Mouse (Mus musculus) hindbrain, embryonic 15.5 days (tissue): ENCODE measurements at regions not wholly inside any gene's neighbourhood (a gene's known extent, or its start where the extent isn't known, plus 50 kb on each side); places are given as distances from the start of the nearest gene placed in this dataset.
"Not testable (repeated sequence)": the region's sequence is repeated elsewhere in the genome, so short reads cannot be mapped to it uniquely, and the experiment has no call there.

Experiments
- ATAC-seq: fragments of 200-750 bp; cut with Nextera tagmentation; 2 replicates; pipeline ENCODE4 v1.8.0; 2017; ENCODE audit warnings: low read depth, moderate number of reproducible peaks, moderate TSS enrichment; ENCODE audit not compliant: low FRiP score
- H3K27ac ChIP-seq: fragments of 300-500 bp; sonication (generic); replicated peaks from 2 replicates; pipeline ENCODE4 v1.5.1; 2015; ENCODE audit warnings: mild to moderate bottlenecking, inconsistent platforms
- H3K27me3 ChIP-seq: fragments of 300-500 bp; sonication (generic); 2 replicates; pipeline ENCODE4 v1.6.1; 2015; ENCODE audit warnings: control low read depth, inconsistent platforms
- H3K36me3 ChIP-seq: fragments of 300-500 bp; sonication (generic); 2 replicates; pipeline ENCODE4 v1.6.1; 2015; ENCODE audit warnings: control low read depth, inconsistent platforms
- H3K4me1 ChIP-seq: fragments of 300-500 bp; sonication (generic); replicated peaks from 2 replicates; pipeline ENCODE4 v1.6.1; 2015; ENCODE audit warnings: control low read depth, inconsistent platforms
- H3K4me2 ChIP-seq: fragments of 300-500 bp; sonication (generic); 2 replicates; pipeline ENCODE4 v1.6.1; 2015; ENCODE audit warnings: moderate library complexity, mild to moderate bottlenecking, inconsistent platforms
- H3K4me3 ChIP-seq: fragments of 300-500 bp; sonication (generic); 2 replicates; pipeline ENCODE4 v1.5.1; 2015; ENCODE audit warnings: mild to moderate bottlenecking, inconsistent platforms
- H3K9ac ChIP-seq: fragments of 300-500 bp; sonication (generic); 2 replicates; pipeline ENCODE4 v1.6.1; 2015; ENCODE audit warnings: inconsistent platforms
- H3K9me3 ChIP-seq: fragments of 300-500 bp; sonication (generic); 2 replicates; pipeline ENCODE4 v1.6.1; 2016; ENCODE audit warnings: control low read depth, inconsistent platforms
- WGBS: fragments of 180-500 bp; shearing (Covaris S2); methylation state at CpG from one replicate; pipeline ENCODE4 v1.1.7; 2015; 5-methylcytosine and 5-hydroxymethylcytosine counted together

GRCm38 (mm10) chr2:53782035-53782434 is 303.3 kb downstream of the Rprm start:
- not testable (repeated sequence) for H3K27ac ChIP-seq, H3K4me1 ChIP-seq, ATAC-seq, H3K36me3 ChIP-seq, H3K9ac ChIP-seq, H3K27me3 ChIP-seq, H3K9me3 ChIP-seq, H3K4me2 ChIP-seq, H3K4me3 ChIP-seq
- 86% methylated on average over 3 of the region's 6 CpGs for WGBS

GRCm38 (mm10) chr2:53788599-53788998 is 296.8 kb downstream of the Rprm start:
- not testable (repeated sequence) for H3K27me3 ChIP-seq, H3K36me3 ChIP-seq, H3K27ac ChIP-seq, H3K4me2 ChIP-seq, ATAC-seq, H3K9me3 ChIP-seq, H3K4me1 ChIP-seq, H3K4me3 ChIP-seq, H3K9ac ChIP-seq
- 96% methylated on average over 2 of the region's 6 CpGs for WGBS

GRCm38 (mm10) chr2:53796605-53797004 is 288.7 kb downstream of the Rprm start:
- no peak overlapping the region for H3K9ac ChIP-seq

DNA sequence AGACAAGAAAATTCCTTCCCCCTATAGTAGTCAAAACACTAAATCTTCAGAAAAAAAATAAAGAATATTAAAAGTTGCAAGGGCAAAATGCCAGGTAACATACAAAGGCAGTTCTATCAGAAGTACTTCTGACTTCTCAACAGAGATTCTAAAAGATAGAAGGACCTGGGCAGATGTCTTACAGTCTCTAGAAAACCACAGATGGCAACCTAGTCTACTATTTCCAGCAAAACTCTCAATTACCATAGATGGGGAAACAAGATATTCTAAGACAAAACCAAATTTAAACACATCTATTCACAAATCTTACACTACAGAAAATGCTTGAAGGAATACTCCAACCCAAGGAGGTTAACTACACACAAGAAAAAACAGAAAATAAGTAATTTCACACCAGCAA is 281.7 kb downstream of the Rprm start:
- no peak overlapping the region for H3K9ac ChIP-seq
- no peaks in the 10 kb centered on the region for H3K27me3 ChIP-seq
- no peaks in the 10 kb centered on the region for H3K36me3 ChIP-seq
- H3K4me1 ChIP-seq: no peaks in the 10 kb centered on the region
- no peak overlapping the region for H3K4me3 ChIP-seq
- ATAC-seq: no peak
- no peak overlapping the region for H3K27ac ChIP-seq
- H3K4me2 ChIP-seq: no peak overlapping the region
- H3K9me3 ChIP-seq: no peaks in the 10 kb centered on the region

More at GRCm38 (mm10) chr2:53796605-53797004, 288.7 kb downstream of the Rprm start:
- ATAC-seq: no peak
- no peak overlapping the region for H3K27ac ChIP-seq
- H3K4me1 ChIP-seq: no peaks in the 10 kb centered on the region
- no peak overlapping the region for H3K4me3 ChIP-seq
- no peak overlapping the region for H3K4me2 ChIP-seq
- 79% methylated on average over 1 of the region's 1 CpGs for WGBS
- H3K9me3 ChIP-seq: no peaks in the 10 kb centered on the region
- no peaks in the 10 kb centered on the region for H3K36me3 ChIP-seq
- H3K27me3 ChIP-seq: no peaks in the 10 kb centered on the region

GRCm38 (mm10) chr2:53850815-53851528 is 234.4 kb downstream of the Rprm start:
- 87% methylated on average over 1 of the region's 1 CpGs for WGBS

More at GRCm38 (mm10) chr2:53850815-53851528, 234.4 kb downstream of the Rprm start:
- ATAC-seq: no peak
- no peaks in the 10 kb centered on the region for H3K4me1 ChIP-seq
- H3K9me3 ChIP-seq: no peaks in the 10 kb centered on the region
- no peak overlapping the region for H3K9ac ChIP-seq
- no peak overlapping the region for H3K4me2 ChIP-seq
- no peak overlapping the region for H3K4me3 ChIP-seq
- no peaks in the 10 kb centered on the region for H3K27me3 ChIP-seq
- no peaks in the 10 kb centered on the region for H3K36me3 ChIP-seq
- no peak overlapping the region for H3K27ac ChIP-seq
